Mouse (Mus musculus) forebrain, embryonic 15.5 days (tissue): Measurements from ENCODE around the gene Pla1a. TPM values are rescaled to one million over a fixed set of nuclear protein-coding genes. Genes with fewer than 3 reads are reported as not detected.

Experiments
- ATAC-seq: fragments of 200-750 bp; cut with Nextera tagmentation; replicated peaks from 2 replicates; pipeline ENCODE4 v1.8.0; 2017; ENCODE audit warnings: mild to moderate bottlenecking, moderate TSS enrichment, moderate library complexity
- H3K27ac ChIP-seq: fragments of 300-500 bp; sonication (generic); replicated peaks from 2 replicates; pipeline ENCODE4 v1.5.1; 2015; ENCODE audit warnings: mild to moderate bottlenecking, inconsistent platforms
- H3K27me3 ChIP-seq: fragments of 300-500 bp; sonication (generic); 2 replicates; pipeline ENCODE4 v1.6.1; 2015; ENCODE audit warnings: inconsistent platforms
- H3K36me3 ChIP-seq: fragments of 300-500 bp; sonication (generic); 2 replicates; pipeline ENCODE4 v1.6.1; 2015; ENCODE audit warnings: mild to moderate bottlenecking, inconsistent platforms
- H3K4me1 ChIP-seq: fragments of 300-500 bp; sonication (generic); 2 replicates; pipeline ENCODE4 v1.6.1; 2015; ENCODE audit warnings: inconsistent platforms
- H3K4me2 ChIP-seq: fragments of 300-500 bp; sonication (generic); replicated peaks from 2 replicates; pipeline ENCODE4 v1.6.1; 2015; ENCODE audit warnings: mild to moderate bottlenecking, inconsistent platforms
- H3K4me3 ChIP-seq: fragments of 300-500 bp; sonication (generic); 2 replicates; pipeline ENCODE4 v1.5.1; 2015; ENCODE audit warnings: mild to moderate bottlenecking, inconsistent platforms
- H3K9ac ChIP-seq: fragments of 300-500 bp; sonication (generic); replicated peaks from 2 replicates; pipeline ENCODE4 v1.6.1; 2015; ENCODE audit warnings: mild to moderate bottlenecking, inconsistent platforms
- H3K9me3 ChIP-seq: fragments of 300-500 bp; sonication (generic); 2 replicates; pipeline ENCODE4 v1.6.1; 2016; ENCODE audit warnings: inconsistent platforms
- WGBS: fragments of 180-500 bp; shearing (Covaris S2); methylation state at CpG from one replicate; pipeline ENCODE4 v1.1.7; 2015; ENCODE audit warnings: mixed read lengths; 5-methylcytosine and 5-hydroxymethylcytosine counted together
- polyA plus RNA-seq: library from polyadenylated mRNA; unstranded; fragments of >200 nt; fragmentation: Nextera tagmentation; extraction: Ambion mirVana; gene quantifications from 2 replicates; pipeline ENCODE4 v1.2.1, GENCODE M21; 2015

Pla1a gene
- polyA plus RNA-seq, 1 experiment from 2014 or later: 0.41 TPM

GRCm38 (mm10) chr16:38445046-38445445 lies 12.1 kb upstream of the Pla1a start:
- Histone ChIP-seq H3K27me3 (no peaks in the 10 kb centered on the region), H3K9ac (no peak overlapping the region), H3K36me3 (peaks cover 56% of the 10 kb centered on the region), H3K4me2 (no peak overlapping the region), H3K9me3 (no peaks in the 10 kb centered on the region), H3K4me3 (no peak overlapping the region), H3K27ac (no peak overlapping the region), H3K4me1 (no peaks in the 10 kb centered on the region)
- WGBS: 100% methylated on average over 1 of the region's 1 CpGs
- no peak for ATAC-seq

GRCm38 (mm10) chr16:38443721-38444464 lies 10.9 kb upstream of the Pla1a start:
- Histone ChIP-seq H3K4me1 (no peaks in the 10 kb centered on the region), H3K9ac (no peak overlapping the region), H3K4me2 (no peak overlapping the region), H3K36me3 (peaks cover 52% of the 10 kb centered on the region), H3K4me3 (no peak overlapping the region), H3K9me3 (no peaks in the 10 kb centered on the region), H3K27ac (no peak overlapping the region), H3K27me3 (no peaks in the 10 kb centered on the region)
- WGBS: 98% methylated on average over 7 of the region's 7 CpGs
- ATAC-seq: no peak

GRCm38 (mm10) chr16:38442216-38442615 lies 9.3 kb upstream of the Pla1a start:
- Histone ChIP-seq H3K9ac (no peak overlapping the region), H3K4me2 (no peak overlapping the region), H3K27ac (no peak overlapping the region), H3K27me3 (no peaks in the 10 kb centered on the region), H3K4me3 (no peak overlapping the region), H3K36me3 (peaks cover 43% of the 10 kb centered on the region), H3K4me1 (no peaks in the 10 kb centered on the region), H3K9me3 (no peaks in the 10 kb centered on the region)
- ATAC-seq: no peak
- WGBS: 89% methylated on average over 8 of the region's 8 CpGs

GRCm38 (mm10) chr16:38441611-38442010 lies 8.7 kb upstream of the Pla1a start:
- Histone ChIP-seq H3K9me3 (no peaks in the 10 kb centered on the region), H3K4me3 (no peak overlapping the region), H3K9ac (no peak overlapping the region), H3K36me3 (peaks cover 37% of the 10 kb centered on the region), H3K27me3 (no peaks in the 10 kb centered on the region), H3K4me2 (no peak overlapping the region), H3K27ac (no peak overlapping the region), H3K4me1 (no peaks in the 10 kb centered on the region)
- no peak for ATAC-seq
- 92% methylated on average over 5 of the region's 5 CpGs for WGBS

- Histone ChIP-seq H3K4me3 (no peak overlapping the region), H3K4me1 (no peaks in the 10 kb centered on the region), H3K9ac (no peak overlapping the region), H3K27ac (no peak overlapping the region), H3K27me3 (no peaks in the 10 kb centered on the region), H3K4me2 (no peak overlapping the region), H3K9me3 (no peaks in the 10 kb centered on the region), H3K36me3 (peaks cover 24% of the 10 kb centered on the region)
- 85% methylated on average over 6 of the region's 6 CpGs for WGBS
- no peak for ATAC-seq
These were observed 7.5 kb upstream of the Pla1a start for GRCm38 (mm10) chr16:38440403-38440802.

GRCm38 (mm10) chr16:38439190-38439589 lies 6.2 kb upstream of the Pla1a start:
- 83% methylated on average over 1 of the region's 1 CpGs for WGBS
- no peak overlapping the region for H3K4me3 ChIP-seq
- H3K36me3 ChIP-seq: peaks cover 14% of the 10 kb centered on the region; the same call in 1 of the 2 replicates
- no peak overlapping the region for H3K4me2 ChIP-seq
- no peak for ATAC-seq
- no peaks in the 10 kb centered on the region for H3K4me1 ChIP-seq
- H3K9ac ChIP-seq: no peak overlapping the region
- no peak overlapping the region for H3K27ac ChIP-seq
- H3K9me3 ChIP-seq: no peaks in the 10 kb centered on the region
- H3K27me3 ChIP-seq: no peaks in the 10 kb centered on the region

GRCm38 (mm10) chr16:38434295-38434795 lies 1.4 kb upstream of the Pla1a start:
- H3K36me3 ChIP-seq: no peaks in the 10 kb centered on the region
- H3K4me1 ChIP-seq: no peaks in the 10 kb centered on the region
- WGBS: 83% methylated on average over 4 of the region's 4 CpGs
- H3K27ac ChIP-seq: no peak overlapping the region
- no peaks in the 10 kb centered on the region for H3K9me3 ChIP-seq
- ATAC-seq: no peak
- H3K27me3 ChIP-seq: no peaks in the 10 kb centered on the region
- H3K9ac ChIP-seq: no peak overlapping the region
- no peak overlapping the region for H3K4me3 ChIP-seq
- no peak overlapping the region for H3K4me2 ChIP-seq

GRCm38 (mm10) chr16:38433514-38433913 lies 569 bp upstream of the Pla1a start:
- H3K9ac ChIP-seq: no peak overlapping the region
- no peaks in the 10 kb centered on the region for H3K27me3 ChIP-seq
- H3K9me3 ChIP-seq: no peaks in the 10 kb centered on the region
- no peaks in the 10 kb centered on the region for H3K4me1 ChIP-seq
- no peaks in the 10 kb centered on the region for H3K36me3 ChIP-seq
- WGBS: 89% methylated on average over 8 of the region's 8 CpGs
- no peak overlapping the region for H3K4me2 ChIP-seq
- ATAC-seq: no peak
- H3K27ac ChIP-seq: no peak overlapping the region
- no peak overlapping the region for H3K4me3 ChIP-seq

GRCm38 (mm10) chr16:38431446-38432185 lies 1.3 kb downstream of the Pla1a start:
- Histone ChIP-seq H3K4me2 (no peak overlapping the region), H3K4me1 (no peaks in the 10 kb centered on the region), H3K9ac (no peak overlapping the region), H3K27me3 (no peaks in the 10 kb centered on the region), H3K4me3 (no peak overlapping the region), H3K36me3 (no peaks in the 10 kb centered on the region), H3K27ac (no peak overlapping the region), H3K9me3 (no peaks in the 10 kb centered on the region)
- ATAC-seq: no peak
- WGBS: 41% methylated on average over 13 of the region's 13 CpGs

- Histone ChIP-seq H3K36me3 (no peaks in the 10 kb centered on the region), H3K27ac (no peak overlapping the region), H3K9me3 (no peaks in the 10 kb centered on the region), H3K4me1 (no peaks in the 10 kb centered on the region), H3K27me3 (no peaks in the 10 kb centered on the region), H3K4me2 (no peak overlapping the region), H3K9ac (no peak overlapping the region), H3K4me3 (no peak overlapping the region)
- WGBS: 84% methylated on average over 1 of the region's 1 CpGs
- no peak for ATAC-seq
These were observed 7.1 kb downstream of the Pla1a start for GRCm38 (mm10) chr16:38425799-38426198.

- Histone ChIP-seq H3K36me3 (no peaks in the 10 kb centered on the region), H3K4me3 (no peak overlapping the region), H3K4me1 (no peaks in the 10 kb centered on the region), H3K9ac (no peak overlapping the region), H3K9me3 (no peaks in the 10 kb centered on the region), H3K27me3 (no peaks in the 10 kb centered on the region), H3K27ac (no peak overlapping the region), H3K4me2 (no peak overlapping the region)
- 93% methylated on average over 2 of the region's 2 CpGs for WGBS
- no peak for ATAC-seq
These were observed 7.6 kb downstream of the Pla1a start for GRCm38 (mm10) chr16:38425374-38425773.

- no peaks in the 10 kb centered on the region for H3K27me3 ChIP-seq
- no peak overlapping the region for H3K9ac ChIP-seq
- ATAC-seq: no peak
- H3K27ac ChIP-seq: no peak overlapping the region
- H3K36me3 ChIP-seq: no peaks in the 10 kb centered on the region
- H3K4me2 ChIP-seq: no peak overlapping the region
- H3K4me3 ChIP-seq: no peak overlapping the region
- H3K4me1 ChIP-seq: no peaks in the 10 kb centered on the region
- no peaks in the 10 kb centered on the region for H3K9me3 ChIP-seq
- WGBS: 85% methylated on average over 7 of the region's 7 CpGs
These were observed 18.0 kb downstream of the Pla1a start for GRCm38 (mm10) chr16:38414953-38415352.
